Mouse (Mus musculus) lung, postnatal 14 days (tissue): Measurements from ENCODE around the gene Rara.
"Not testable (repeated sequence)": the region's sequence is repeated elsewhere in the genome, so short reads cannot be mapped to it uniquely, and the experiment has no call there.

Experiments
- DNase-seq: peaks from one replicate; pipeline ENCODE4 v3.0.0; 2021

The Rara gene

DNA sequence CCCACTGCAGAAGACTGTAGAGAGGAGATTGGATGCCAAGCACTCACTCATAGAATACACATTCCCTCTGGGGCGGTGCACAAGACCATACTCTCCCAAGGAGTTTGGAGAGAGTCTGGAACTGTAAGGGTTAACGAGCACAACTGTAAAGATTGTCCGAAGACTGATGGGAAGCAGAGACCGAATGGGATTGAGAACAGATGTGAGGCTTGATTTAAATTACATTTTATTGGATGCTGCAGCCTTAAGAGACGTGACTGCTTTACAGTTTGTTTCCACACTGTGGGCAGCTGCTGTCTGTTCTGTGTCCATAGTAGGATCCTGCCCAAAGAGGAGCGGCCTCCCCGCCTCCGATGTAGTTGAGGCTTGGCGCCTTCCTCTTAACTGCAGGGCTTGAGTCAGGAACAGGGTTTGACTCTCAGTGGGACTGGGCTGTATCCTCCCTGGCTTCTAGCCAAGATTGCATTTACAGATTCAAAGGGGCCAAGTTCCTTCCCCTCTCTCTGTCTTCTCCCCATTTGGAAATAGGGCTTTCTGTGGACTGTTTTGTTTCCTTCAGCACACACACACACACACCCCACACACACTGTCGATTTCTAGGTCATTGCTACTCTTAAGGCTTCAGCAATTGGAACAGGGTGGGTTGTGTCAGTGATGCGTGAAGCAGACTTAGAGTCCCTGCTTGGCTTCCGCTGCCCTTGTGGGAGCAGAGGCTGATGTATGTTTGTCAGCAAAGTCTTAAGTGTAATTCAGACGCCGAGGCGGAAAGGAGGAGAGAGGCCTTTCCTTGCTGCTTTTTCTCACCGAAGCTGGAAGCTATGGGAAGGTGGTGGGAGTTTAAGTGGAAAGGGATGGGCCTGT lies 4.5 kb upstream of the Rara start:
- not testable (repeated sequence) for DNase-seq

DNA sequence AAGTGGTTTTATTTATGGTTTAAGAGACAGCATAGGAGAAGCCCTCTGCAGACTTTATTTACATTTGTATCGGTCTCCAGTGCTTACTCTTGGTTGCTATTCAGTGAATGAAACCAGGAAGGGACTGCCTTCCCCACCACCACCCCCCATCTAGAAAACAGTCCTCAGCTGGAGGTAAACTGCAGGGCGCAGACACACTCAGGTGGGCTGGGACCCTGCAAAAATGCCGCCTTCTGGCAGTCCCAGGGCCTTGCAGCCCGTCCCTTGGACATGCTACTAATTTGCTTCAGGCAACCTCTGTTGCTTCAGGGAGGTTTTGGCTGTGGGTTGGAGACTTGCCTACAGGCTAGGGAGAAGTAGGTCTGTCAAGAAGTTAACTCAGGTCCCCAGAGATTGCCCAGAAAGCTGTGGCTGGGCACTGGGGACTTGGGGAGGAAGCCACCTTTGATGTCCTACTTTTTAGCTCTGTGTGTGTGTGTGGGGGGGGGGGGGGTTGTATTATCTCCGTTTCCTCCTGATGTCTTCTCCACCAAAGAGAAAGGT lies 2.9 kb upstream of the Rara start:
- no peak for DNase-seq

DNA sequence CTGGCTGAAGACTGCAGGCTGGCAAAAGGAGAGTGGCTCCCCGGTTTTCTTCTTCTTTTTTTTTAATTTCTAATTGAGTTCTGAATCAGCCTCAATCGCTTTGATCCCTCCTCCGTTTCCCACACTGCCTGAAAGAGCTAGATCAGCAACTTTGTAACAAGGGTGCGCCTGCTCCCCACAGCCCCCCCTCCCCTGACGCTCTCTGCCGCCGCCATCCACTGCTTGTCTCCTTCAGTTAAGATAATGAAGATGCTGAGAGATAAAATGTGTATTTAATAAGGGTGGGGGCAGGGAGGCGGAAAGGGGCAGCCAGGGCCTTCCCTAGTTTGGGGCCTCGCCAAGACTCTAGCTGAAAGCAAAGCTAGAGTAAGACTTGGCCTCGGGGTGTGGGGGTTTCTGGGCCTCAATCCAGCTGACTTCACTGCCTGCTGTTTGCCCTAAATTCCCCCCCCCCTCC lies 2.3 kb upstream of the Rara start:
- DNase-seq = peak; percentile 75

DNA sequence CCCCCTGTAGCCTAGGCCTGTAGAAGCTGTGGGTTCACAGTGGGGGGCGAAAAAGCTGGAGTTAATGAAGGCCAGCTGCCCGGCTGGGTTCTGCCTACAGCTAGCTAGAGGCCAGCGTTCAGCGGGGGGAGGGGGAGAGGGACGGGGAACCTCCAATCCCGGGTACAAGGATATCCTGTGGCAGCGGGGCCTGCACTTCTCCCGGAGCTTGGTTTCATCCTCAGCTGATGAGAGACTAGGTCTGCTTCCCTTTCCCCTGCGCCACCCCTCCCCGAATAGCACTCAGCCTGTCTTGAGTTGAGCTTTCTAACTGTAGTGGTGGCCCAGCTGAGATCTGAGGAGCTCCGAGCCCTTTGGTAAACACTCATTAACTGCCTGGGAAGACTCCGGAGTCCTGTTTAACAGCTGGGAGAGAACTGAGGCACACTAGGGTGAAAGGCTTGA lies 1.7 kb upstream of the Rara start:
- peak; percentile 62 for DNase-seq

DNA sequence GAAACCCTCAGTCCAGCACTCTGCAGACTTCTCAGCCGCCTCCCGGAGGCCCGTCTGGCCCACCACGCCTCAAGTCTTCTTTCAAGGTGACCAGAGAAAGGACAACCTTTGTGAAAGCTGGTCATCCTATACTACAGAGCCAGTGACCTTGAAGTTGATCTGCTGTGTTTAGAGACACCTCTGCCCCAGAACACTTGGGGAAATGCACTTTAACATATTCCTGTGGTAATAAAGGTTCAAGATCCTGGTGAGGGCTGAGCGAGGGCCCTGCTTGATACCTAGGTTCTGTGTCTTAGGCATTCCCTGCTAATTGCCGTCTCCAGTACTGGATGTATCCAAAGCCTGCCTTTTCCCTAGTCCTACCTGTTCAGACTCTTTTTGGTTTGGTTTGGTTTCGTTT lies 1.1 kb upstream of the Rara start:
- no peak for DNase-seq

DNA sequence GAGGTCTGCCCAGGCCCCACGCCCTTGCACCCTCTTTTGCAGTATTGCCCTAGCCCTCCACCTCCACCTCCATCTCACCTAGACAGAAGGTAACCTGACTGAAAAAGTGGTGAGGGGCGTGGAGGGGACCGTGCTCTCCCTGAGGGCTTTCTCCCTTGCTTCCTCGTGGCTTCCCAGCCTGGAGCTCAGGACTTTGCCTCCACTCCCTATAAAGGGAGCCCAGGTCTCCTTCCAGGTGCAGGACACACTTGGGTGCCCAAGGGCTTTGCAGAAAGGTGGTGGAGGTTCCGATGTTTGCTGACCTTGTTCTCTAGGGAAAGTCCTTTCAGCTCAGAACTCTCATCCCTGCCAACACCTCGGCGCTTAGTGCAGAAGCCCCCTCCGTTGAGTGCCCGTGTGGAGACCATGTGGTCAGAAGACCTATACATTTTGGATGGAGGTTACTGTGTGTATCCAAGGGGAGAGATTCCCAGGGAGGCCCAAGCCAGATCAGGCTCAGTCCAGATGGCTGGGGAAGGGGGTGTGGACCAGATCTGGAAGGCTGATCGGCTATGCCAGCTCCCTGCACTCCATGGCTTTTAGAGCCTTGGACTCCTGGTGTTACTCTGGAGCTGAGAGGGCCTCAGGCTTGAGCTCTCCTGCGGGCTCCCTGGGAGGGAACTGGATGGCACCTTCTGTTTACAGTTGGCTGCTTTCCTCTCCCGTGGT lies 722 bp downstream of the Rara start:
- no peak for DNase-seq

DNA sequence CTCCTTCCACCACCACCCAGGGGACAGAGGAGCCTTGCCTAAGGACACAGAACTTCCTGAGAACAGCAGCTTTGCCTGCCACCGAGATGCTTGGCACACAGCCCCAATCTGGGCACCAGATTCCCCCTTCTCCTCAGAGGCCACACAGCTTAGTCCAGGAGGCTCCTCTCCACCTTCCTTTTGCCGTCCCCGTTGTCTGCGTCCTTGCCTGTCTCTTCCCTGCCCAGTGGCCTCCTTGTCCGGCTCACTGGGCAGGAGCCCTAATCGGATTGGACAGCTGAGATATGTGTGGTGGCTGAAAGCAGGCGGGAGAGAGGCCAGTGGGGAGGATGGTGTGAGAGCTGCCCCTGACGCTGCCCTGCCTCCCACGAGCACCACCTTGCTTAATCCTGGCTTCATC lies 1.9 kb downstream of the Rara start:
- no peak for DNase-seq

DNA sequence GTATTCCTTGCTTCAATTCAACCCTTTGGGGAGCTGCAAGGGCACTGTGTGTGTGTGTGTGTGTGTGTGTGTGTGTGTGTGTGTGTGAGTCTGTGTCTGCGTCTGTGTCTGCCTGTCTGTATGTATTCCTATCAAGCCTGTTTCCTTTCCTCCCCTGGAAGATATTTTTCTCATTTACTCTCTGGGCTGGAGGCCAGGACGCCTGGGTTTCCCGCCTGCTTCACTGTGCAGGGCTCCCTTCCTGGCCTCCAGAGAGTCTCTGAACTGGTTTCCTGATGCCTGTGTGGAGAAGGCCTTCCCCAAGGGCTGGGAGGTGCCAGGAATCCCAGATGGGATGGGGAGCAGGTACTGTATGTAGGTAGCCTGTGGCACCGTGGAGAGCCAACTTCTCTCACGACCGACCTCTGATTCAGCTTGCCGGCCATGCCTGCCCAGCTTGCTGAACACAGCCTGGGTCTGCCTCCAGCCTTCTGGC lies 2.5 kb downstream of the Rara start:
- DNase-seq = no peak

DNA sequence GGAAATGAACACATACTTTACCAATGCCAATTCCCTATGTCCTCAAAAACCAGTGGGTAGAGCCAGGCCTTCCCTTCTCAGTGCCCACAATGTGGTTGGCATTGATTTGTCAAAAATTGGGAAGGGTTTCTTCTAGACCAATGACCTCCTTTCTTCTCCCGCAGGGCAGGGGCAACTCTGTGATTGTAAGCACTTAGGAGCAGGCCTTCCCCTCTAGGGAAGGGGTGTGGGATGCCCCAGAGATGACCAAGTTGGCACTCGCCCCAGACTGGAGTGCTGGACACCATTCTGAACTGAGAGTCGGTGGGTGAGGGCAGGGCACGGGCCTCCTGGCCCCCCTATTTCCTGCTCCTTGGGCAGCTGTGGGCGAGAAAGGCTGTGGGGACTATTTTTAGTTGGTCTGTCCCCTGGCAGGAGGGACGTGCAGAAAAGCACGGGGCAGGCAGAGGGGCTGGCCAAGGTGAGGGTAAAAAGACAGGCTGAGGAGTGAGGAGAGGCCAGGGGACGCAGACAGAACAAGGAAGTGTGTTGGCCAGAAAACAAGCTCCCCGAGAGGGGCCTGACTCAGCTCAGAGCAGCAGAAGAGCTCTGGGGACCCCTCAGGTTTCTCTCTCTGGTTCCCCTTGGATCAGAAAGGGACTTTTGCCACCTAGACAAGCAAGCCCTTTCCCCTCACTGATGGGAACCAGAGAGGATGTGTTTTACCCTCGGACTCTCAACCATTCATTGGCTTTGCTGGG lies 3.3 kb downstream of the Rara start:
- no peak for DNase-seq

DNA sequence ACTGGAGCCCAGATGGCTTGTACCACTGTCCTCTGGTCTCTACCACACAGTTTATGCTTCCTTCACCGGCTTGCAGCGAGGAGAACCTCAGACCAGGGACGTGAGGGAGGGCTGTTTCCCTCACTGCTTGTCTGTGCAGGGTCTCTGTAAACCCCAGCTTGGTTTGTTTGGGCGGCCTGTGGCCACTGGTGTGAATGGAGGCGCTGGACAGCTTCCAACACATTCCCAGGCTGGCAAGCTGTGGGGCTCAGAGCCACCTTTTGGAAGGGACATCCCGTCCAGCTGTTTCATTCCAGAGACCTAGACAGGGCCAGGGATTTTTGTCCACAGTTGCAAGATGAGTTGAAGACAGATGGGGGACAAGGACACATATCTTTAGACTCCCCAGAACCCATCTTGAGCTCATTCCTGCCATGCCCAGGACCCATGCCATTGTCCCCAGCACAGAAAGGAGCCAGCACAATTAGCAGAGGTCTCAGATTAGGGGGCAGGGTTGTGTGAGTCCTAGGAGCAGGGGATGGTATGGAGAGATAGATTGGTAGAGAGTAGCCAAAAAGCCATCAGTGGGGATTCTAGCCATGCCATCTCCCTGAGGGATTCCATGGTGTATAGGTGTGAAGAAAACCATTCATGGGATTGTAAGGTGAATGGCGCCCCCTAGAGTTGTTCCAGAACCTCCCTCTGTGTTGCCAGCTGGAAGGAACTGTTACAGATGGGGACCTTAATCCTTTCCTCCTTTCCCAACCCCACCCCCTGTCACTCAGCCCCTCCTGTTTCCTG lies 4.1 kb downstream of the Rara start:
- DNase-seq = no peak

DNA sequence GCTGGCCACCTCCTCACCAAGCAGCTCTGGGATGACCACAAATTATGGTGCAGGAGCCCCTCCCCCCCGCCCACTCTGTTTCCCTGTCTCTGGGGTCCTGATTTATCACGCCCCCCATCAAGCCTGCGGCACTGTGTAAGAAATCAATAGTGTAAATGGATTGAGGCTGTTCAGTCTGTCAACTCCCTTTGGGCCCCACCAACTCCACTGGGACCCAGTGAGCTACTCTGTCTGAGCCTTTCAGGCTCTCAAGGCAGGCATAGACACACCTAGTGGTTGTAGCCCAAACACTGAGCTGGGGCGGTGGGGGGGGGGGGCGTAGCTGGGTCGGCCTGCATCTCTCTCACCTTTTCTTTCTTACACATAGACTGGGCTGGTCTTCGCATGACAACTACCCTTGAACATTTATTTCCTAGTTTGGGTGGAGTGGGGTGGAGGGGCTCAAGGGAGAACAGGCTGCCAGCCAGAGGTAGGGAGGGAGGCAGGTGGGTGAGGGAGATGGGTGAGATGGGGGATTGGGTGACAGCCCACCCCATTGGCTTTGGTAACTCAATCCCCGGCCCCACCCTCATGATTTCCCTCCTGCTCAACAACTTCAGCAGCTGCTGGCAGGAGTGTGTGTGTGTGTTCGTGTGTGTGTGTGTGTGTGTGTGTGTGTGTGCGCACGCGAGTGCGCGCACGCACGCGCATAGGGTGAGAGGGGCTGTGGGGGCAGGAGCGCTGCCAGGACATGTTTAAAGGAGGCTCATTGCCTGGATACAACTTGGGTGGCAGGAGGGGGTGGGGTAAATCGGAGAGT lies 4.9 kb downstream of the Rara start:
- DNase-seq = no peak

DNA sequence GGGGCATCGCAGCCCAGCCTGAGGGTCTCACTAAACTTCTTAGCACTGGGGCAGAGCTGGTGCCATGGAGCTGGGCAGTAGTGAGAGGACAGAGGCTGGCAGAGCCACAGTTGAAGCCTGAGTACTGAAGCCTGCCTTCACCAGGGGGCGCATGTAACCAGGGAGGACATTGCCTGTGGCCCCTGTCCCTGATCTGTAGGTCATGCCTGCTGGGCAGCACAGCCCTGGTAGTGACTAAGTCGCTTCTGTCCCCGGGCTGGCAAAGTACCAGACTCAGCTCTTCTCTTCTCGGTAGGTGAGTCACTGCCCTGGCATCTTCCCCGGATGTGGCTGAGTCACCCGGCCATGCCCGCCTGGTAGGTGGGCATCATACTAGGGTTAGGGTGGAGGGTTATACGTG lies 5.5 kb downstream of the Rara start:
- DNase-seq = peak; percentile 88

DNA sequence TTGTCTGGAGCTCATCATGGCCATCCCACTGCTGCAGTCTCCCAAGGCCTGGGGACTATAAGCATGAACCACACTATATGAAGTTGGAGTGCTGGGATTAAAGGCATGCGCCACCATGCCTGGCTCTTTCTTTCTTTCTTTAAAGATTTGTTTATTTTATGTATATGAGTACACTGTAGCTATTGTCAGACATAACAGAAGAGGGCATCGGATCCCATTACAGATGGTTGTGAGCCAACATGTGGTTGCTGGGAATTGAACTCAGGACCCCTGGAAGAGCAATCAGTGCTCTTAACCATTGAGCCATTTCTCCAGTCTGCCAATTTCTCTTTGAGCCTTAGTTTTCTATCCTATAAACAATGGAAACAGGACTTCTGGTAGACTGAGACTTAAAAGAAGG lies 6.2 kb downstream of the Rara start:
- DNase-seq = not testable (repeated sequence)

DNA sequence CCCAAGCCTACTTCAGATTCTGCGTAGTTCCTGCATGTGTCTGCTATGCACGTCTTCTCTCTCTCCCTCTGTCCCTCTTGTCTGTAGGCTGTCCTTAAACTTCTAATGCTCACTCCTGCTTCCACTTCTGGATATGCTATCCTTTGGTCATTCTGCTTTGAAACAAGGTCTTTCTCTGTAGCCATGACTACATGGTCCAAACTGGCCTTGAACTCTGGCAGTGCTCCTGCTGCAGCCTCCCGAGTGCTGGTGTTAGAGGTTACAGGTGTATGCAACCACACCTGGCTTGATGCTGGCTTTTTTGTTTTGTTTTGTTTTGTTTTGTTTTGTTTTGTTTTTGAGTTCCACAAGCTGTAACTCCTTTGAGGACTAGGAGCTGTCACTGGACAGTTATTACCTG lies 6.7 kb downstream of the Rara start:
- no peak for DNase-seq

DNA sequence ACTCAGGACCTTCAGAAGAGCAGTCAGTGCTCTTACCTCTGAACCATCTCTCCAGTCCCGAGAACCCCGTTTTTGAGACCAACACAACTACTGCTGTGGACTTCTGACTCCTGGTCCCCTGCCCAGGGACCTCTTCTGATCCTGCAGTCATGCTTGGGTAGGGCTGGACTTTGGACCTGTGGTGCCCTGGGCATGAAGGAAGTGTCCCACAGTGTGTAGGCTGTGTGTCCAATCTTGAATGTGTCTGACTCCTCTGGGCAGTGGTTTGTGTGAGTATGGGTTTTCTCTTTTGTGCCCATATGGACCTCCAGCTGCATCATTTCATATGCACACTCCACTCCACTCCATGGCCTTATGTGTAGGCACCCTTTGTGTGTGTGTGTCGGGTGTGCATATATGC lies 7.5 kb downstream of the Rara start:
- DNase-seq = no peak

DNA sequence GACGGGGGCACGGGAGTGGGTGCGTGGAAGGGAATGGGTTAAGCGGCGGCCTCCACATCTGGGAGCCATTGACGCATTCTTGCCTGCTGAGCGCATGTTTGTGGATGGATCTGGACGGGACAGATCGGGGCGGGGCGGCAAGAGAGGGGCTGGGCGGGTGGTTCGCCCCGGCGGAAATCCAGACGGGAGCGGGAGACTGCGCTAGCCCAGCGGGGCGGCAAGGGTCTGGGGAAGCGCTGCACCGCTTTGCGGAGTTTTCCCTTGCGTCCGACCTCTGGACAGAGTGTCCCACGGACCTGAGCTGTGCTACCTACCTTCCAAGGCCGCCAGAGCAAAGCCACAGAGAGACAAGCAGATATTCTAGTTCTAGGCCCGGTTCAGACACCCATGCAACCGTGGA lies 8.6 kb downstream of the Rara start:
- DNase-seq = peak; percentile 87

DNA sequence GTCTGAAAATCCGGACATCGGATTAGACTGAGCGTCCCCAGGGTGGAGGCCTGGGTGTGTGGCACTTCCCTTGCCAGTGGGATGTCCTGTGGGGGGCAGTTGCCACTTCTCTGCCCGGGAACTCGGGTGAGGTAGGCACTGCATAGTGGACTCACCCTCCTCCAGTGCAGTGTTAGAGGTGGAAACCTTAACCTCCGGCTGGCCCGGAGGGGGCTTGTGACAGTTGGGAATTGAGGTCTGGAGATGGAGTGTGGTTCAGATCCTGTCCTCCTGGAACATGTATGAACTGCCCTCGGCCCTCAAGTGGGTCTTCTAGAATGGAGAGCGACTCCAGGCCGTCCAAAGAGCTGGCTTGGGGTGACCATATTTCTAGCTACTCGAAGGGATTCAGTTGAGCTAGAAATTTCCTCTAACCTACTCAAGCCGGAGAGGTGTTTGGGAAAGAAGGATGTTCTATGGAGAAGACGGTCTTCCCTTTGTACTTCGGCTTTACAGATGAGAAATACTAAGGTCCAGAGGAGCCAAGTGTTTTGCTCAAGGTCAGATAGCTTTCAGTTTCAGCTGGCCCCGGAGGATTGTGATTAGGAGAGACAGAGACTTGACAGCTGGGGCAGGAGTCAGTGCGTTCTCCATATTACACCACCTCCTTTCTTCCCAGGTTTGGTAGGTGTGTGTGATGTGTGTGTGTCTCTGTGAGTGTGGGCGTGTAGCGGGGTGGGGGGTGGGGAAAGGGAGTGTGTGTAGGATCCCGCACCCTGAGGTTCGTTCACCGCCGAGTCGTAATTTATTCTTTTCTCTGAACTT lies 9.2 kb downstream of the Rara start:
- no peak for DNase-seq

DNA sequence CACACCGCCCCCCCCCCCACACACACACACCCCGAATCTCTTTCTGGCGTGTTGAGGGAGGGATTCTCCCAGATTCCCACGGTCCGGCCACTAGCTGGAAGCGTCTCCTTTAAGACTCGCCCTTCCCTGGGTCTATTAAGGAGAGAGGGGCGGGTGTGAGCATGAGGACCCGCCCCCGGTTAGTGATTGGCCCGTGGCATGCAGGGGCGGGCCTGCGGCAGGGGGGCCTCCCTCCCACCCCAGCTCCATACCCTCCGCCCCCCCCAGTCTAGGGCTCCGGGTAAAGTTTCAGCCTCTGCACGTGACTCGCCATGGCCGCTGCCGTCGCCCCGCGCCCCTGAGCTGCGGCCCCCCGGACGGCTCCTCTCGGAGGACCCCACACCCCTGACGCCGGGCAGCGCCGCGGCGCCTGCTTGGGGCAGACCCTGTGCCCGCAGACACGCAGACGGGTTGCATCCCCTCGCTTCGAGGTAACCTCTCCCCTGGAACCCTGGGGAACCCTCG lies 9.8 kb downstream of the Rara start:
- peak; percentile 88 for DNase-seq

DNA sequence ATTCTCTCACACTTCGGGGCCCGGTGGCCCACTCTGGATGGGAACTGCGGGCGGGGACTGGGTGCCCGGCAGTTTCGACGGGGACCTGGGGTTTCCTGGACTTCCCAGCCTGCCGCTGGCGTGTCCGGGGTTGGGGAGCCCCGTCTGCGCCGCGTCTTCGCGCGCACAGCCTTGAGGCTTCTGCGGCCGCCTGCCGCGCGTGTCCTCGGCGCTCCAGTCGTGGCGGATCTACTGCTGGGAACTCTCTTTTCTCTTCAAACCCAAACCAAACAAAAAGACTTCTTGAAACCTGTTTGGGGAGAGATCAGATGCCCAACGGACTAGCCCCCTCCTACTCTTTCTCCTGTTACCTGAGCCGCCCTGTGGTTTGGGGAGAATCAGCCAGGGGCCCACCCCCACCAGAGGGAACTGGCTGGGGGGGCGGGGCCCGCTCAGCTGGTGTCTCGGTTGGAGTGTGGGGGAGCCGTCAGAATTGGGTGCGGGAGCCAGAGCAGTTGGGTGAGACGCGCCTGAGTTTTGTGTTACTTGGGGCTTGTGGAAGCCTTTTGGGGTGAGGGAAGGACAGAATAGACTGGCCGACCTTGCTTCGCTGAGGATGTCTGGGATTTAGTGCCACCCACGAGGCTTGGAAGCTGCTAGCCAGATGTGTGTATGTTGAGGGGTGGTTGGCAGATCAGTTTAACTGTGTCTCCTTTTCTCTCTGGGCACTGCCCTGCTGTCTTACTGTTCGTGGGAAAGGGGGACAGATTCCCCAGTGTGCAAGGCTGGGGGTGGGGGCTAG lies 10.5 kb downstream of the Rara start:
- peak; percentile 71 for DNase-seq

DNA sequence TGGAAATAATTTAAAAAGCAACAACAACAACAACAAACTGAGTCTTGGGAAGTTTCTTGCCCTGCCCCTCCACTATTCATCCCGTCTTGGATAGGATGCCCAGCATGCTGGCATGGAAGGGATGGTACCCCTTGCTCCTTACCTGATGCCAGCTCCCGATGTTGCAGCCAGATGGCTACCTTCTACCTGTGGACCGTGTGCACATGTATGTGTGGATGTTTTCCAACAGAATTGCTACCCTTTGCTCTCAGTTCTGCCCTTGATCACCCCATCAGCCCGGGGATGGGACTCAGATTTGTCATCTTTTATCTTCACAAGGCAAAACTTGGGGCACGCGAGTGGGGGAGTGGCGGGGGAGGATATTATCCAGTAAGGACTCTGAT lies 11.1 kb downstream of the Rara start:
- no peak for DNase-seq
